Mouse (Mus musculus) retina, embryonic 14.5 days (tissue): ENCODE data around the gene Trmt1.

Experiments
- DNase-seq: peaks from one replicate; pipeline ENCODE4 v3.0.0-alpha.2; 2015; ENCODE audit warnings: low spot score

Trmt1 gene

DNA sequence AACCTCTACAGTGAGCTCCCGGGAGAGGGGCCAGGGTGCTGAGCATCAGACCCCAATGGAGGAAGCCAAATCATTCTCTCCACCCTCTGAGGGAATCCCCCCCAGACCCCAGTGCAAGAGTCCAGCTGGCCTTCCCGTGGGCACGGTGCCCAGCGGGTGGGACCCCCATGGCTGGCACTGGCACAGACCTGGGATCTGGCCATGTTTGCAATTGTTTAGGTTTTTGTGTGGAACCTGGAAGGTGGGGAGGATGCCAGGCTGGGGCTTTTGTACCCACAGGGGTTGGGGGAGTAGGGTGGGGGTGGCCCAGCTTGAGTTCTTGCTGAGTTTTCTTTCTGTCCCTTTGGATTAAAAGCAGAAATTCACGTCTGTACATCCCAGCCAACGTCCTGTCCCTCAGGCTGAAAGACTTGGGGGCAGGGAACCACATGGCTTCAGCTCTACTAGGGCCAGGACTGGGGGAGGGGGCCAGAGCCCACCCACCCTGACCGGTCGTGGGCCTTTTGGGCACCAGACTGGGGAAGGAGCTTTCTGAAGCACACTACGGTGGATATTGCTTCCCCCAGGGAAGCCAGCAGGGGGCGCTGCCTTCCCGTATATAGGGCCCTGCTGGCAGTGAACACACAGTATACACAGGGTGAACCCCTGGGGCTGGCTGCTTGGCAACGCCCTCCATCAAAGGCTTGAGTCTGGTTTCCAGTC lies 22.8 kb downstream of the Trmt1 start:
- DNase-seq, result peak; percentile 96

DNA sequence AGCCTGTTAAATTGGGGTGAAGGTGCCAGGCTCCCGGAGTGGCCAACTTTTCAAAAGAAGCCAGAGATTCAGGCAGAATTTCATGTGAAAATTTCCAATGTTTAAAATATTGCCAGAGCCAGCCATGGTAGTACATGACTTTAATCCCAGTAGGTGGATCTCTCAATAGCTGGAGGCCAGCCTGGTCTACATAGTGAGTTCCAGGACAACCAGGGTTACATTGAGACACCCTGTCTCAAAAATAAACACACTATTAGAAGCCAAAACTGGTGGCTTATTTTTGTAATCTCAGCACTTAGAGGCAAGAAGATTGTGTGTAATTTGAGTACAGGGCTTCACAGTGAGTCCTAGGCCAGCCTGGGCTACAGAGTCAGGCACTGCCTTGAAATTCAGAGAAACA lies 23.8 kb downstream of the Trmt1 start:
- no peak for DNase-seq

DNA sequence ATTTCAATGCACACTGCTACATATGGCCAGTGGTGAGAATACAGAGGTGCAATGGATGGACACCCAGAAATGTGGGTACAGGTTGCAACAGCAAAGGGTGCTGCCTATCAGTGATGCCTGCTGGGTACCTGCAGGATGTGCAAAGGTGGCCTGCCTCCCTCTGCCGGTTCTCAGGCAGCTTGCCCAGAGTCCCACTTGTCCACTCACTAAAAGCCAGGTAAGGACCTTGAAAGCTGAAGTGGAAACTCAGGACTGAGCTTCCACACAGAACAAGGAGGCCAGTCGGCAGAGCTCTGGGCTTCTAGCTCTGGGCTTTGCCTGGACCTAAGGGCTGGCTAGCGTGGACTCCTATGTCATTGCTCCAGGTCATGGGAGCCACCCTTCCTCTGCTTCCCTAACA lies 25.2 kb downstream of the Trmt1 start:
- no peak for DNase-seq

DNA sequence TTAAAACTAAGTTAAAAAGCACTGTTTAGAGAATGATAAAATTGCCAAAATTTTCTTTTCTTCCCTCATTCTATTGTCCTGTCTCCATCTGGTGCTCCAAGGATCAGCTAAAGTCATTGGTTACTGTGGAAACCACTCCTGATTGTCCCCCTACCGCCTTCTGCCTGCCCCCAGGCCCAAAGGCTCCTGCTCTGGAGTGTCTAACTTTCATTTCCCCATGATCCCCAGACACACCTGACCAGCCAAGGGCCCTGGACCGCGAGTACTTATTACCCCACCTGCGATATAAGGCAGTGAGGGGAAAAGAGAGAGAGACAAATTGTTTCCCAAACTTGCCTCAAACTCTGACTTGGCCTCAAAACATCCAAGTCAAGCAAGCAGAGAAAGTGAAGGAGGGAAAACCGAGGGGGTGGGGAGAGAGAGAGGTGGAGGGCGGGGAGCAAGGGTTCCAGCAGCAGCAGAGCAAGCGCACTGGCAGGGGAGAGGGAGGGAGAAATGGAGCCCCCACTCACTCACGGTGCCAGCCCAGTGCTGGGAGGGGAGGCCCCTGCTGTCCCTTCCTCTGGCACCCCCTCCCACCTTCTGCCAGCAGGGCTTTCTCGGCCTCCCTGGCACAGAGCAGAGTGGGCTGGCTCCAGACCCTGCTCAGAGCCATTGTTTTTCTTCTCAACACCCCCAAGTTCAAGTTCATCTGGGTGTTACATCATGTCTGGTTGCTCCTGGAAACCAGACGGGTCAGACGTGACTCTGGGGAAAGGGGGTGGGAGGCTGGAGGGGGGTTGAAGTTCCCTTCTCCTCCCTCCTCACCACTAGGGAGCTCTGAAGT lies 26.0 kb downstream of the Trmt1 start:
- DNase-seq, result peak; percentile 58

DNA sequence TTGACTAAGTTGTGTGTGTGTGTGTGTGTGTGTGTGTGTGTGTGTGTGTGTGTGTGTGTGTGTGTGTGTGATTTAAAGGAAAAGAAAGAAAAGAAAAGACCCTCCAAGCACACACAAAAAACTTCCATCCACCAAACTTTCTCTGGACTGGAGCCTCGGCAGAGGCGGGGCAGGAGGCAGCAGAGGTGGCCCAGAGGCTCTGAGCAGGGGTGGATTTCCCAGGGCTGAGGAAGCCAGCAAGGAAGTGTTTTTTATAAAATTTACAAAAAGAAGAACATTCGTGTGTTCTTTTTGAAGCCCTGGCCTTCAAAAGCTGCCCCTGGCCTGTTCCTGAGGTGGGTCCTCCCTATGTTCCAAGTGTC lies 26.6 kb downstream of the Trmt1 start:
- no peak for DNase-seq

DNA sequence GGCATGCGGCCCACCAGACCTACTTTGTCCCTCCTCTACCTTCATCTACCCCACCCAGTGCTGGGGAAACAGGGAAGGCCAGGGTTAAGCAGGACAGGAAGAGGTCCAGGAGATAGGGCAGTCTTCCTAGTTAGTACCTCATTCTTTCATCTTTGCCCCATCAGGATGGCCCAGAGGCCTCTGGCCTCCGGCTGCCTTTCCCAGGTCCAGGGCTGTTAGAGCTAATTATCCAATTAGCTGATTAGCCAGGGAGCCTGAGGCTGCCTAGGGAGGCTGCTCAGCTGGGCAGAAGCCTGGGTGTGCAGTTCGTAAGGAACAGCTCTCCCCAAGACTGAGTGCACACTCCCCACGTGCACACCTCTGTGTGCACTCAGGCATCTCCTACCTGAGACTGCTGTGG lies 27.3 kb downstream of the Trmt1 start:
- peak; percentile 51 for DNase-seq

DNA sequence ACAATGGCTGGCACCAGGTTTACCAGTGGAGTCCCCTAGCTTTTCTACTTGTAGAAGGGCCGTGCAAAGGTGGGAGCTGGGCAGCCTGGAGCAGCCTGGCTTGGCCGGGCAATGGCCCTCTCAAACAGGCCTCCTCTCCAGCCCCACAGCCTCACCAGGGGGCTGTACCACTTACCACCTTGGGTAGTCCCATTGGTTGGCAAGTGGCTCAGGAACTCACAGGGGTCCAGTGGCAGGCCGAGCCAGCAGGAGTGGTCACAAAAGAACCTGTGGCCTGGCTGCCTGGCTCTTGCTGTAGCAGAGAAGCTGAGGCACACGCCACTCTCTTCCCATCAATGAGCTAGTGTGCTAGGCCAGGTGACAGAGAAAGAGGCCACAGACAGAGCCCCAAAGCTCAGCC lies 28.1 kb downstream of the Trmt1 start:
- DNase-seq, result no peak

DNA sequence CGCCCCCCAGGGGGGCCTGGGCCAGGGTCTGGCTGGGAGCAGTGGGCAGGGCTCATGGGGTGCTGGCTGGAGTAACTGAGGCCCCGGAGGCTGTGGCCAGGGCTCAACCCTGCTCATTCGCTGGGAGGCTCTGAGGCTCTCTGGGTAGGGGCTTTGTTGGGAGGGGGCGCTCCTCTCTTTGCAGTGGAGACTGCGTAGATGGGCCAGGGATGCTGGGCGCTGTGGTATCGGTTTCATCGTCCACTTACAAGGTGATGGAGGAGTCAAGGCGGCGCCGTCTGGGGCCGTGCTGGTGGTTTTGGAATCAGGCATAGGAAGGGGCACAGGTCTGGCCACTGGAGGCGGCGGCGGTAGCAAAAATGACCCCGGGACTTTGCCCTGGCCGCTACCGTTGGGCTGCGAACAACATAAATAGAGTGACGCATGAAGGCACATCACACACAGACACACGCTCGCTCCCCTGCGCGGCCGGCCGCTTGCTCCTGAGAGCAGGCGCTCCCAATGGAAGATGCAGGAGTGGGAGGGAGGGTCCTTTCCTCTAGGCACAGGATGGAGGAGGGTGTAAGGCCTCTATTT lies 29.9 kb downstream of the Trmt1 start:
- DNase-seq, result no peak

DNA sequence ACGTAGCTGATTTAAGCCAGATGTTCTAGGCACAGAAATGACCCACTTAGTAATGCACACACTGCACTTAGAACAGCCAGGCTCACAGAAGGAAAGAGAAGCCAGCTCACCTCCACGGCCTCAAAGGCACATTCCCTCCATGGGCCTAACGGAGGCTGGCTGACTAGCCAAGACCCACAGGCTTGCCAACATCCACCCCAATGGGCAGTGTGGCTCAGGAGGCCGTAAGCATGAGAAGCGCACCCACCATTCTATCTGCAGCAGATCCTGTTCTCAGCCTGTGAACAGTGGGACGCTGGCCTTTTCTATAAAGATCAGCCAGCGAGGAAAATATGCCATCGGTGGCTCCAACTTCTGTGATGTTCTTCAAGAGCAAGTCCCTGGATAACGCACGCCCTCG lies 30.7 kb downstream of the Trmt1 start:
- no peak for DNase-seq

DNA sequence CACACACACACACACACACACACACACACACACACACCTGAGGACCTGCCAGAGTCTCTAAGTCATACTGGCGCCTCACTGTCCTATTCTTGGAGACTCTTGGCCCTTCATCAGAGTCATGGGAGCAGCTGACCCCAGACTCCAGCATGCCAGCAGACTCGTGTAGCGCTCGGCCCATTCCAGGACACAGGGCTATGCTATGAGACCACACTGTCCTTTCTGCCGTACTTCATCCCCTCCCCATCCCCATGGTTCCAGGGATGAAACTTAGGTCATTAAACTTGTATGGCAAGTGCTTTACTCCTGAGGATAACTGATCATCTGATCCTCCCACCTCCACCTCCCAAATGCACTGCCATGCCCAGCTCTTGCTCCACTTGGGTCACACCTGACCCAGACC lies 32.4 kb downstream of the Trmt1 start:
- DNase-seq, result no peak

DNA sequence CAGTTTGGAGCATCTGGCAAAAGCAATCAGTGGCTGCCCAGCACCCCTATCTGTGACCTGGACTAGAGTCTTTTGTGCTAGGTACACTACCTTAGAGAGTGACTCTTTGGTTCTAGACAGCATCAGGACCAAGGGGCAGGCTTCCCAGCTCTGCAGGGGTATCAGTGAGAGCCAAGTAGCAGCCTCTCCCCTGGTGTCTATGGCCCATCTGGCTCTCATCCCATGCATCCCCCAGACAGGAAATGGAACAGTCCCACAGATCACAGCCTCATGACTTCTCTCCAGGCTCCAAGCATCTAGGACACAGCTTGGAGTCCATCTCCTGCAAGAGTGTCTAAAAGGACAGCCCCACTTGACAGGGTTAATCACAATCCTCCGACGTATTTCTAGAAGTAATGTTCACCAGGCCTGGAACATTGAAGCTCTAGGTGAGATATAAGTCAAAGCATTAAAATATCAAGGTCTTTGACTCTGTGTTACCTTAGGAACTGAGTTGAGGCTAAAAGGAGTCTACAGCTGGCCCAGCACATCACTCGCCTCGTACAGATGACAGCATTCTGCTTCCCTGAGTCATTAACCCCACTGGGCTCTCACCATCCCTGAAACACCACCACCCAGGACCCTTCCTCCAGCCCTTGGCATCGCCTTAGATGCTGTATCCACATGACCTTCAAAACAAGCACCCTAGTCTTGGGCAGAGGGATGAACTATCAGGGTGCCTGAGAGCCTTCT lies 33.0 kb downstream of the Trmt1 start:
- no peak for DNase-seq

DNA sequence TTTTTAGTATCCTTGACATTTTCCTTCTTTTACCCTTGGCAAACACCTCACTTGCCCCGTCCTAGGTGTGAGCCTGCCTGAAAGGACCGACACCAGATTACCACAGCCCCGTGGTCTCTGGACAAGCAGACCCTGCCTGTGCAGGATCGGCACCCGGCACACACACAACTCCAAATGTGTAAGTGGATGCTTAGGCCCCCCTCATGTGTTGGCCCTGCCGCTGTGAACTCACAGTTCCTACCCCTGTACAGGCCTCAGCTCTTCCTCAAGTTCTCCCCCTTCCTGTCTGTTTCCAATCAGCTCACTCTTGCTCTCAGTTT lies 36.4 kb downstream of the Trmt1 start:
- no peak for DNase-seq

DNA sequence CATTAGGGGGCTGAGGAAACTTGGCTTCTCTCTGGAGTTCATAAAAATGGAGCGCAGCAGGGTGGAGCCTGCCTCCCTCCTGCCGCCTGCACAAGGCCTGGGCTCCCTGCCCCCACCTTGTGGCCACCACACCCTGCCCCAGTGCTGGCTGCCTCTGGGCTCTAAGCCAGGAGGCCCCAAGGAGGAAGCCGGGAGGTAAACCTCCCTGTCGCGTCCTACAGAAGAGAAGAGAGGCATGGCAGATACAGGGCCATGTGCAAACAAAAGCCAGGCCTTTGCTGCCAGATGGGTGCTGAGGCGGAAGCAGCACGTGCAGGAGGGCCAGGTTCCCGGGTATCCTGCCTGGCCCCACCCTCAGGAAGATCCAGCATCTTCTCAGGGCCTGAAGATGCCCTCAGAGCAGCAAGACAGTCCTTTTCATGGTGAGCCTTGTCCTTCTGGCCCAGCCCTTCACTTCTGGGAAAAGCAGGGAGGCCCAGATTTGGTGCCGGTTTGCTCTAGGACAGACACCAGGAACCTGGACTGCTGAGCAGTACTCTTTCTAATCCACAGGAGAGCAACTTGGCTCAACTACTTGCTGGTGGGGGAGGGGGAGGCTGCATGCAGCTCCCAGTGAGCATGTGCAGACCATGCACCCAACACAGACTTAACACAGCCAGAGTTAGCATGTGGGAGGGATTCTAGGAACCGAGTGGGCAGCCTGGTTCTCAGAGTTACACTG lies 36.9 kb downstream of the Trmt1 start, which contains the start of gene G430095P16Rik:
G430095P16Rik (plus strand) TSS at position 158 of the 721 bp plus-strand sequence.
- DNase-seq, result no peak

DNA sequence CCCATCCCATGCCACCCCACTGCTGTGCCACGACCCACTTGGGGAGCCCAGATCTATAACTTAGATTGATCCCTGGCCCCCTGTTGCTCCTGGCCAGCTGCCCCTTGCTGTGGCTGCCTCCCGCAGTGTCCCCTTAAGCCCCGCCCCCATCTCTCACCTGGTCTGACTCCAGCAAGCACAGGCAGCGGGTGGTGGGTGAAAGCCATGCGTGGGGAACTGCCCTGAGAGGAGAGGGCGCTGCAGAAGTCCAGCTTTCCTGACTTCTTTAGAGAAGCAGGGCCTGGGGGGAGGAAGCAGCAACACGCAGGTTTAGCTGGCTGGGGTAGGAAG lies 37.4 kb downstream of the Trmt1 start:
- no peak for DNase-seq

DNA sequence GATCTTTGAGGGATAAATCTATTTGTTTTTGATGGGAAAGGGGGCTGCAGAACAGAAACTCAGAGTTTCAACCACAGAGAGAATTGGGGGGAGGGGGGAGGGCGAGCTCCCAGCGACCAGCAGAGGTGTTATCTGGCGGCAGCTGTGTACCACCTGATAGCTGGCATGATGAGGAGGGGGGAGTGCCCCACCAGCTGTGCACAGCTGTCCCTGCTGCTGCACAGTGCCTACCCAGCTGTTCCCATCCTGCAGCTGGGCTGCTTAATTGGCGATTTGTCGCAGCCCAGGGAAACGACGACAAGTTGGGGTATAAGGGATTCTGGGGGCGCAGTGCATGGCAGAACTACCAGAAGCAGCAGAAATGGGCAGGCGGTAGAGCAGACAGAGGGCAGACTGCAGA lies 38.6 kb downstream of the Trmt1 start:
- no peak for DNase-seq

DNA sequence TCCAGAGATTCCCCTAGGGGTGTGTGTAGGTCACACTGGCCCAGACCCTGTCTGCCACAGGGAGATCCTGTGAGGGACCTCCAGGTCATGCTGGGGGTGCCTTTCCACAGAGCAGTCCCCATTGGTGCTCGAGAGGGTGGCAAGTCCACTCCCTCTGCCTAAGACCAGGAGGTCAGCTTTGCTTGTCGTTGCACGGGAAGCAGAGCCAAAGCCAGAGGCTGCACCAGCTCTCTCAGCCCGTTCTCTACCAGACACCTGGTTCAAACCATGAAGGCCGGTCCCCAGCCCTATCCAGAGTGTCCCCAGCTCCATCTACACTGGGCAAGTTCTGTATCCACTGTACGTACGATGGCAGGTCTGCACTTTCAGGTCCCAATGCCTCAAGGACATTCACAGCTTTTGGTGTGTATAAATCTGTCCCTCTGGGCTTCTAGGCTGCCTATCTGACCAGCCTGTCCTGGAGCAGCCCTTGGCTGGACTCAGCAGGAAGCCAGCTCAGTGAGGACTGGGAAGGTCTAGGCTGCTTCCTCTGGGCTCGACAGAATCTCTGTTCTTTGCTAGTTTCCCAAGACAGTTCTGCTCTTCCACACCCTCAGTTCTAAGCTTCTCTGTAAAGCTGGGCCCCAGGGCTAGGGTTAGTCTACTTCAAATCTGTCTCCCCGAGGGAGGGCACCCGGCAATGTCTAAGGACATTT lies 39.3 kb downstream of the Trmt1 start:
- DNase-seq, result no peak

DNA sequence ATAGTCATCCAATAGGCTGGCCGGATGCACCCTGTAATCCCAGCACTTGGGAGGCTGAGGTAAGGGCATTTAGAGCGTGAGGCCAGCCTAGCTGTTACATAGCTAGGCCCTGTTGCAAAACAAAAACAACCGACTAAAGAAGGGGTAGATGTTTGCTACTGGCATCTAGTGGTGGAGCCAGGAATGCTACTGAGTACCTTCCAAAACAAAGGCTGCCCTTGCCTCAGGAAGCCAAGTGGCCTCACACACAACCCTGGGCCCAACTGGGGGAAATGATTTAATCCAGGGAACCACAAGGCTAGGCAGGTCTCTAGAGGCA lies 39.8 kb downstream of the Trmt1 start:
- no peak for DNase-seq

DNA sequence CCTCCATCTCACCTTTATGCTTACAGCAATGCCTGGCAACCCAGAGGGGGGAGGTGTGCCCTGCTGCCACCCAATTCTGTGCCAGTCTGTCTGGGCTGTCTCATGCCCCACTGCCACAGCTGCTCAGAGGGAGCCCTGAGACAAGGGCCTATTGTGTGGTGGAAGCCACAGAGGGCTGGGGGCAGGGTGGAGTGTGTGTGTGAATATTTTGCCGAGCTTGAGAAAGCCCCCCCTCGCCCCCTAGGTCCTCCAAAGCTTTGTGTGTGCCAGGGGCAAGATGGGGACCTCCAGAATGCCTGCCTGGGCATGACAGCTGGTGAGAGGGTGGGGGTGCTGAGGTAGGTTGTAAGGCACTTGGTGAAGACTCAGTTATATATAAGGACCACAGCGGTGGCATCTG lies 42.4 kb downstream of the Trmt1 start:
- DNase-seq, result no peak

DNA sequence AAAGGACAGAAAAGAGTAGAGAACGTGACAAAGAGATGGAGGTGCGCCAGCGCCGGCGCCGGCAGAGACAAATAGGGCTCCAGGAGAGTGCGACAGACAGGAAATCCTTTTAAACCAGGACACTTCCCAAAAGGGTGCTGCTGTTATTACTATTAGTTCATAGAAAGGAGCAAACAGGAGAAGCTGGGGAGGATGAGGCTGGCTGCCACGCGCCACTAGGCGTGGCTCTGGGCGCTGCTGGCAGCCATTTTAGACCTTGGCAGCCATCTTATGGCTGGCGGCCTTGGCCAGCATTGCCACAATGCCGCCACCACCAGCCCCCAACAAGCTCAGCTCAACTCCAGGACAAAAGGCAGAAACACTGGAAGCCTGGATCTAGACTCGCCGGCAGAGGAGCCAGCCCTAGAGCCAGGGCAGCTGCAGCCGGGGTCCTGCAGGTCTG lies 43.8 kb downstream of the Trmt1 start:
- no peak for DNase-seq

DNA sequence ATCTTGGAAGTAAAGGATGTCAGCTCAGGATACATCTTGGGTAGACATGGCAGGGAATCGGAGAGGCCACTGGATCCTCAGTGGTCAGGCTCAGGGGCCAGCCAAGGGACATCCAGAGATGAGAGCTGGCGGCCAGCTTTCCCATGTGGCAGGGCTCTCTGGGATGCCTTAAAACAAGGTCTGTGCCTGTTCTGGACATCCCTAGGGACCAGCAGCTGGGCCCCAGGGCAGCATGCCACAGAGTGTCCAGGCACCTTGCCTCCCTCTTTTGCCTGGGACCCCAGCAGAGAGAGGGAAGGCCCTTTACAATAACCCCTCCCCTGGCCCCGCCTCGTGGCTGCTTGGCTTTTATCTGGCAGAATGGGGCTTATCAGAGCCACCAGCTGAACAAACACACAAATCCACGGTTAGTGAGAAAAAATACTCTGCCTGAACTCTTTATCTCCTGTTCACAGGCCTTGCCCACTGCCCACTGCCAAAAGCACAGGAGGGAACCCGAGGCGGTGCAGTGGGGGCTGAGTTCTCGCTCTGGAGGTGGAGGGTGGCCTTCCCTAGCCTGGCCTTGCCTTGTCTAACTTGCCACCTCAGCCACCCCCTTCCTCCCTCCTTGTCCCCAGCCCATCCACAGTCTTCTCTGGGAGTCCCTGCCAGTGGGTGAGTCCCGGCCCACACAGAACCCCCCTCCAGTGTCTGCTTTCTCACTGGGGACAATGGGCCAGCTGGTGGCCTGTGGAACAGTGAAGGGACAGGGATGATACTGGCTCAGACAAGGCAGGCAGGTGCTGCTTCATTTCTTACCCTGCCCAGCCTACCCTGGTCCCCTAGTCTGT lies 44.6 kb downstream of the Trmt1 start:
- DNase-seq, result no peak
